Mouse (Mus musculus): ENCODE measurements around the gene Ift27. TPM values are rescaled to one million over a fixed set of nuclear protein-coding genes. Genes with fewer than 3 reads are reported as not detected.

Ift27 gene
- polyA plus RNA-seq (2012; rRNA removed), result 22.4 and 27.3 TPM in 2 replicates

- DNase-seq (ENCODE audit: low read depth, low spot score), result peak; percentile 100
- under 1% methylated on average over 40 of the region's 40 CpGs for WGBS
Observed at GRCm38 (mm10) chr15:78173972-78174886, at the start of gene Ift27. Gene Ift27 (minus strand): TSS chr15:78174107.

GRCm38 (mm10) chr15:78215269-78215668 lies 41.4 kb upstream of the Ift27 start:
- 72% methylated on average over 9 of the region's 9 CpGs for WGBS
- no peak for DNase-seq (ENCODE audit: low read depth, low spot score)

DNA sequence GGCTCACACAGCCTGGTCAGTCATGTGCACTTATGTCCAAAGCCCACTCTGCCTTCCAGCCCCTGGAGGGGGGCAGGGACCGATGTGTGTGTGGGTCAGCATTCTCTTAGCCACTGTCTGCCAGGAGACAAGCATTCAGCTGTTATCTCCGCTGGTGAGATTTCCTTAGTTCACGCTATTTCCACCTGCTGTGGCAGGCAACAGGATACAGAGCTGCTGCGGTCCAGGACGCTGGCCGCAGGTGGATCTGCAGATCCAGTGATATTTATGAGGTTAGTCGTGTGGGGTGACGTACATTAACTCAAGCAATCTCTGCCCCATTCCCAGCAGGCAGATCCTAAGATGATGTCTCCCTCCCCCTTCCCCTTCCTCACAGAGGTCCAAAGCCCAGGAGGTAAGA lies 37.5 kb upstream of the Ift27 start:
- DNase-seq (ENCODE audit: low read depth, low spot score), result no peak

DNA sequence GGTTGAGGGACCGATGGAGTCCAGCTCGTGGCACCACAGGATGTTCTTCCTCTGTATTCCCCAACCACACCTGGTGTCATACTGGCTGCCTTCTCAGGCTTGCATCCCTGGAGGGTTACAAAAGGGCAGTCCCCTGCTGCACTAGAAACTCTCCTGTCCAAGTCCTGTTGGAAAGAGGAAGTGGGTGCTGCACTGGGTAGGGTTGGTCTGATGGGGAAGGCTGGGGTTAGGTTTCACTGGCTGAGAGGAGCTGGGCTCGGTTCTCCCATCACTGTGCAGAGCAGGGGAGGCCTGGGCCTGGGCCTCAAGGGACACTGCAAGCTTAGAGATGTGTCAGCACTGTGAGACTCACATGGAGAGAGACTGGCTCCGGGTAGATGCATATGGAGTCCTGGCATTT lies 36.3 kb upstream of the Ift27 start:
- DNase-seq (ENCODE audit: low read depth, low spot score), result no peak
- 65% methylated on average over 4 of the region's 4 CpGs for WGBS

More for the DNA sequence above, 37.5 kb upstream of the Ift27 start:
- WGBS, result 75% methylated on average over 8 of the region's 8 CpGs

DNA sequence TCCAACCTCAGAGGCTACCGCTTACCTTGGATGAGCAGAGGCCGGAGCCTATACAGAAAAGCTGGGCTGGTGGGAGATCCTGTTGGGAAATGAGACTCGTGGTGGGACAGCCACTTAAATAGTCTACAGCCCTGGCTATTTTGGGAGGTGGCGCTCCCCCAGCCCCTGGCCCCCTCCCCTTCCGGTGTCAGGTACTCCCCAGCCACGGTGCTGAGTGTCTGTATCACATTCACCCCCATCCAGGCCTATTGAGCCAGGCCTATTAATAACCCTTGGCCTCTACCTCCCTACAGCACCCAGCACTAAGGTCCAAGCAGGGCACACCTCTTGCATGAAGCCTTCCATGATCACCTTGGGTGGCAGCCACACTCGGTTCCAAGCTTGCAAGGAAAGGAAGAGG lies 32.4 kb upstream of the Ift27 start, which contains the start of gene Pvalb:
TSS of gene Pvalb (minus strand) at position 89 of the 400 bp plus-strand sequence.
- no peak for DNase-seq (ENCODE audit: low read depth, low spot score)
- WGBS, result 83% methylated on average over 7 of the region's 7 CpGs

DNA sequence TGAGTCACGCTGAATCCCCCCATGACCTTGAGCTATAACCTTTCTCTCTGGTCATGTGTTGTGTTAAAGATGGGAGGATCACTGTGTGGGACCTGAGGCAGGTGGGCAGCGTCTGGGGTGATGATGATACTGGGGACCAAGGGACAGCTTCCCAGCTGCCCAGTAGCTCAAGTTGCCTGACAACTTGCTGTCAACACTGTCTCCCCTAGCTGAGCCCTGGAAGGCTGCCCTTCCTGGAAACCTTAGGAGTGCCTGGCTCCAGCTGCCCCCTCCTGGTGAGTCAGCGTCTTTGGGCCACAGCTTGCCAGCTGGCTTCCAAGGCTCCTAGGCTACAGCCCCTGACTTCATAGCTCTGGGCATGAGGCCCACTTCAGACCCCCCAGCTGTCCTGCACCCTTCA lies 31.3 kb upstream of the Ift27 start:
- DNase-seq (ENCODE audit: low read depth, low spot score), result no peak
- WGBS, result 42% methylated on average over 3 of the region's 3 CpGs

DNA sequence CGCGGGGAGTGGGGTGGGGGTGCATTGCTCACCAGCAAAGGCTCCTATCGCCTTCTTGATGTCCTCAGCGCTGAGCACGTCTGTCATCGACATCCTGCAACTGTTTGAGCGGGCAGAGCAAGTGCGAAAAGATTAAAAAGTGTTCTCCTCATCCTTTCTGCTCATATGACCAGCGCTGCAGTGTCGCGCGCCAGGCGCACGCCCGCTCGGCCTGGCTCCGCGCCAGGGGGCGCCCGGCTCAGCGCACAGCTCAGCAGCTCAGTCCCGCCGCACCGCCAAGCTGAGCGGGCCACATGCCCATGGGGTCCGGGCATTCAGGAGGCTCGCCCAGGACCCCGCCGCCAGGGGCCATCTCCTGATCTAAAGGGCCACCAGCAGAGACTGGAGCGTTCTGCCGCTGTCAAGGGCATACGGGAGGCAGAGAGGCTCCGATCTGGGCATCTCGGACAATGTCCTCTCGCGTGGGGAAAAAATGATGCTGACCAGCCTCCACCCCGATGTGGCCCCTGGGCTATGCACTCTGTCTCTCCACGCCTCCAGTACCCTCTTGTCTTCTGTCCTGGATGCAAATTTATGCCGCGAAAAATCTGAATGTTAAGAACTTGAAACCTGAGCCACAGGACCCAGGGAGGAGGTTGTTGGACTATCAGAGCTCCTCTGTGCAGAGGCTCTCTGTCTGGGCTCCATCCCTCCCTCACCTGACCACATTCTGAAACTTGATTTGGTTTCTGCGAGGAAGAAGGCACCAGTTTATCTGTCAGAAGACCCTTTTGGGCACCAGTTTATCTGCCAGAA lies 30.3 kb upstream of the Ift27 start:
- no peak for DNase-seq (ENCODE audit: low read depth, low spot score)
- 5% methylated on average over 41 of the region's 41 CpGs for WGBS

- WGBS, result 75% methylated on average over 28 of the region's 28 CpGs
- no peak for DNase-seq (ENCODE audit: low read depth, low spot score)
Observed at GRCm38 (mm10) chr15:78195096-78195880, 21.4 kb upstream of the Ift27 start.

GRCm38 (mm10) chr15:78194320-78194719 lies 20.4 kb upstream of the Ift27 start:
- no peak for DNase-seq (ENCODE audit: low read depth, low spot score)
- WGBS, result 71% methylated on average over 3 of the region's 3 CpGs

DNA sequence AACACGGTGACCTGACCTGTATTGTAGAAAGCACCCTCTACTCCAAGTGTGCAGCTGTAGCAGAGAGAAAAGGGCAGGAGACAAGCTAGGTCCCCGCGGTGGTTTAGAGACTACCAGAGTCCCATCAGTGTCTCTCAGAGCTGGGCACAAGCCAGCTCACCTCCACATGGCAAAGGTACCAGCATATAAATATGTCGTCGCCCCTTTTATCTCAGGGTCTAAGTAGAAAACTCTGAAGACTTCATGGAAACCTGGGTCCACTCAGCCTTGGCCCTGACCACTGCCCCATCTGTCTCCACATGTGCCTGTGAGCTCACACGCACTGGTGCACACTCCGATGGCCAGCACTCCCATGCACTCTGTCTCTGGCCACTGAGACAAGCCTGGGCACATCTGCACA lies 15.7 kb upstream of the Ift27 start:
- WGBS, result 85% methylated on average over 7 of the region's 7 CpGs
- DNase-seq (ENCODE audit: low read depth, low spot score), result no peak

DNA sequence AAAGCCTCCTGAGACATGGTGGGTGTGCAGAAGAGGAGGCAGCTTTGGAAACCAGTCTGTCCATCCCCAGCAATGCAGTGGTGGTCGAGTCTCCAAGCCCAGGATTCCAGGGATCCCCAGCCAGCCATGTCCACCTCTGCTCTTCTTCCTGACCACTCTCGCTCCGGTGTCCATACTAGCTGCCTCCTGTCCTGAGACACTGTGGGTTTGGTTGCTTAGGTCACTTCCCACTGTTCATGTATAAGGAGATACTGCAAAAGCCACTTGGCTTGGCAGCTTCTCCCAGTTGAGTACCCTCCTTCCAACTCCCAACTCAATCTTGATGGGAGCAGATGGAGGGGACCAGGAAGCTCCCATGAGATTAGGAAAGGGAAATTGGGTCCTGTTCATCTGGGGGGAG lies 14.6 kb upstream of the Ift27 start:
- DNase-seq (ENCODE audit: low read depth, low spot score), result no peak
- WGBS, result 78% methylated on average over 3 of the region's 3 CpGs

GRCm38 (mm10) chr15:78186906-78187305 lies 13.0 kb upstream of the Ift27 start:
- no peak for DNase-seq (ENCODE audit: low read depth, low spot score)
- WGBS, result 61% methylated on average over 5 of the region's 5 CpGs

- DNase-seq (ENCODE audit: low read depth, low spot score), result no peak
- 91% methylated on average over 4 of the region's 4 CpGs for WGBS
Observed at GRCm38 (mm10) chr15:78185609-78186008, 11.7 kb upstream of the Ift27 start.

GRCm38 (mm10) chr15:78184855-78185254 lies 10.9 kb upstream of the Ift27 start:
- no peak for DNase-seq (ENCODE audit: low read depth, low spot score)
- 3% methylated on average over 10 of the region's 10 CpGs for WGBS

GRCm38 (mm10) chr15:78181701-78182405 lies 7.9 kb upstream of the Ift27 start:
- 51% methylated on average over 8 of the region's 8 CpGs for WGBS
- DNase-seq (ENCODE audit: low read depth, low spot score), result no peak

DNA sequence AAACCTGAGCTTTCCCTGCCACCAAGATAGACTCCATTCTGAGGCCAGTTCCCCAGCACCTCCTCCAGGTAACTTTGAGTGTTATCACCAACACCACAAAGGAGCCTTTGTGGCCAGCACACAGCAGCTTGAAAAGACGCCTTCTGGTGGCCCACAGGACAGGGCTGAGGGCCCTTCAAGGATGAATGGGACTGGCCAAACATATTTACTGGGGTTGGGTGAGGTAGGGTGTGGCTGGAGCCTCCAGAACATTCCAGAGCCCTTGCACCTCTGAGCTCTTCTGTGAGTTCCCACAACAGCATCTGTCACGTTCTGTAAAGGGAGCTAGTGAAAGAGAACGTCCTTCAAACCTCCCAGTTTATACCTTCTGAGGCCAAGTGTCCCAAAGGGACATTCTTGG lies 5.9 kb upstream of the Ift27 start:
- DNase-seq (ENCODE audit: low read depth, low spot score), result no peak
- WGBS, result 29% methylated on average over 3 of the region's 3 CpGs

GRCm38 (mm10) chr15:78178397-78178796 lies 4.5 kb upstream of the Ift27 start:
- 9% methylated on average over 9 of the region's 9 CpGs for WGBS
- peak; percentile 24 for DNase-seq (ENCODE audit: low read depth, low spot score)

GRCm38 (mm10) chr15:78177257-78177656 lies 3.4 kb upstream of the Ift27 start:
- WGBS, result 56% methylated on average over 10 of the region's 10 CpGs
- no peak for DNase-seq (ENCODE audit: low read depth, low spot score)

- no peak for DNase-seq (ENCODE audit: low read depth, low spot score)
Observed at GRCm38 (mm10) chr15:78174887-78175245, 959 bp upstream of the Ift27 start.

More at GRCm38 (mm10) chr15:78174887-78175245, 959 bp upstream of the Ift27 start:
- WGBS, result 75% methylated on average over 6 of the region's 6 CpGs
